Mouse (Mus musculus) liver, embryonic 16.5 days (tissue): Measurements from ENCODE around the gene Gosr1. TPM values are rescaled to one million over a fixed set of nuclear protein-coding genes. Genes with fewer than 3 reads are reported as not detected.

Source experiments
- ATAC-seq: fragments of 200-750 bp; cut with Nextera tagmentation; 2 replicates; pipeline ENCODE4 v1.8.0; 2017; ENCODE audit warnings: low read depth, mild to moderate bottlenecking, moderate number of reproducible peaks, moderate library complexity
- H3K27ac ChIP-seq: fragments of 300-500 bp; sonication (generic); 2 replicates; pipeline ENCODE4 v1.5.1; 2014; ENCODE audit warnings: mild to moderate bottlenecking, low read length
- H3K27me3 ChIP-seq: fragments of 300-500 bp; sonication (generic); 2 replicates; pipeline ENCODE4 v1.6.1; 2014; ENCODE audit warnings: low read depth, low read length, mixed read lengths; ENCODE audit not compliant: control insufficient read depth, insufficient read depth
- H3K36me3 ChIP-seq: fragments of 300-500 bp; sonication (generic); 2 replicates; pipeline ENCODE4 v1.6.1; 2014; ENCODE audit warnings: mild to moderate bottlenecking; ENCODE audit not compliant: control insufficient read depth, insufficient read depth
- H3K4me1 ChIP-seq: fragments of 300-500 bp; sonication (generic); 2 replicates; pipeline ENCODE4 v1.6.1; 2014; ENCODE audit warnings: low read depth, low read length, mixed read lengths; ENCODE audit not compliant: control insufficient read depth
- H3K4me2 ChIP-seq: fragments of 300-500 bp; sonication (generic); 2 replicates; pipeline ENCODE4 v1.6.1; 2014; ENCODE audit warnings: low read depth, low read length, mixed read lengths
- H3K4me3 ChIP-seq: fragments of 300-500 bp; sonication (generic); 2 replicates; pipeline ENCODE4 v1.5.1; 2014; ENCODE audit warnings: low read depth, mild to moderate bottlenecking, low read length
- H3K9ac ChIP-seq: fragments of 300-500 bp; sonication (generic); 2 replicates; pipeline ENCODE4 v1.6.1; 2014; ENCODE audit warnings: low read depth, low read length
- H3K9me3 ChIP-seq: fragments of 300-500 bp; sonication (generic); replicated peaks from 2 replicates; pipeline ENCODE4 v1.6.1; 2016; ENCODE audit warnings: low read length; ENCODE audit not compliant: control insufficient read depth
- WGBS: fragments of 180-500 bp; shearing (Covaris S2); extraction: QIAGEN DNeasy Blood & Tissue Kit; methylation state at CpG from one replicate; pipeline ENCODE4 v1.1.7; 2014; ENCODE audit not compliant: insufficient replicate concordance; 5-methylcytosine and 5-hydroxymethylcytosine counted together
- polyA plus RNA-seq: library from polyadenylated mRNA; unstranded; fragments of >200 nt; fragmentation: Nextera tagmentation; extraction: Ambion mirVana; gene quantifications from 2 replicates; pipeline ENCODE4 v1.2.1, GENCODE M21; 2015

Gosr1 gene
- polyA plus RNA-seq, 1 experiment from 2014 or later = 14.4 TPM

DNA sequence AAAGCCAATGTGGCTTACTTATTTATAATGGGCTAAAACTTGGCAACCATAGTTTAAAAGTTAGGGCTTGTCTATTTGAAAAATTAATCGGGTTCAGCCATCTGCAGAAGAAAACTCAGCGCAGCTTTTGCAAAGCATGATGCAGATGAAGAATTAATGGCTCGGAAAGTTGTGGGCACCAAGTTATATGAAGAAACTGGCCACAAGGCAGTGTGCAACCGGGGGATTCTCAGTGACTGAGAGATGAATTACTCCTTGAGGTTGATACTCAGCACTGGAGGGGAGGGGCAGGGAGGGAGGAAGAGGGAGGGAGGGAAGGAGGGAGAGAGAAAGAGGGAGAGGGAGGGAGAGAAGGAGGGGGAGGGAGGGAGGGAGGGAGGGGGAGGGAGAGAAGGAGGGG, 46.4 kb downstream of the Gosr1 start:
- H3K4me3 ChIP-seq = no peak overlapping the region
- H3K4me1 ChIP-seq = no peaks in the 10 kb centered on the region
- H3K9ac ChIP-seq = no peak overlapping the region
- H3K27me3 ChIP-seq = no peaks in the 10 kb centered on the region; the same call in 1 of the 2 replicates
- no peak overlapping the region for H3K4me2 ChIP-seq
- no peaks in the 10 kb centered on the region for H3K36me3 ChIP-seq
- no peak for ATAC-seq
- H3K9me3 ChIP-seq = no peaks in the 10 kb centered on the region
- no peak overlapping the region for H3K27ac ChIP-seq
- 61% methylated on average over 4 of the region's 4 CpGs for WGBS

DNA sequence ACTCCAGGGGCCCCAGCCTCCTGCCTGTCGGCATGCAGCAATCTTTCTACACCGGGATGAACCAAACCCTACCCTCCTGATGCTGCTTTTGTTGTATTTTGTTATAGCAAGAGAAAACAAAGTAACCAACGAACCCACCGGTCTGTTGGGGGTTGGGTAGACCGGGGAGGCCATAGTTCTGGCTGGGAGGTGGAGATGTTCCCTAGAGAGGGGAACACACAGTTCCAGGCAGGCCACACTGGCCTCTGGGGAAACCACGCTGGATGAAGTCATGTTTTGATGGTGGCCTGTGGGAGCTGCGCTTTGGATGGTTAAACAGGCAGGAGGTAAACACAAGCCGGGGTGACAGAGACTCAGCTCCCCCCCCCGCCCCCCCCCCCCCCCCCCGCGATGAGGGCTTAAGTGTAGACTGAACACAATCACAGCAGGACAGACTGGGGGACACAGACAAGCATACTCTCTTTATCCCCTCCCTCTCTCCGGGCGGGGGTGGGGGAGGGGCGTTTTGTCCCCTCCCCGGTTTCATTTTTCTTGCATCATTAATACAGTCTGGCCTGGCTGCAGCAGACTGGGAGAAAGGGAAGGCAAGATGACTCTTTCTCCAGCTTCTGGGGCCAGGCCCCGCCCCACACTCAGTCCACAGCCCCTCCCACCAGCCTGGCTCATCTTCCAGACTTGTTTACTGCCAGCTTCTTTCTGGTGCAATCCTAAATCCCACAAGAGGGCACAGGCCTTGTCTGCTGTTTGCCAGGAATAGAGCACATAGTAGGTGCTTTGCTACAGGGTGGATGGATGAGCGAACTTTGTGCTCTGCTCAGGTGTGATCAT, 53.5 kb downstream of the Gosr1 start:
- Histone ChIP-seq H3K9ac (no peak overlapping the region), H3K4me1 (no peaks in the 10 kb centered on the region), H3K9me3 (no peaks in the 10 kb centered on the region), H3K36me3 (no peaks in the 10 kb centered on the region), H3K27me3 (no peaks in the 10 kb centered on the region; the same call in 1 of the 2 replicates), H3K4me2 (no peak overlapping the region), H3K27ac (no peak overlapping the region), H3K4me3 (no peak overlapping the region)
- no peak for ATAC-seq
- WGBS = 23% methylated on average over 14 of the region's 17 CpGs

DNA sequence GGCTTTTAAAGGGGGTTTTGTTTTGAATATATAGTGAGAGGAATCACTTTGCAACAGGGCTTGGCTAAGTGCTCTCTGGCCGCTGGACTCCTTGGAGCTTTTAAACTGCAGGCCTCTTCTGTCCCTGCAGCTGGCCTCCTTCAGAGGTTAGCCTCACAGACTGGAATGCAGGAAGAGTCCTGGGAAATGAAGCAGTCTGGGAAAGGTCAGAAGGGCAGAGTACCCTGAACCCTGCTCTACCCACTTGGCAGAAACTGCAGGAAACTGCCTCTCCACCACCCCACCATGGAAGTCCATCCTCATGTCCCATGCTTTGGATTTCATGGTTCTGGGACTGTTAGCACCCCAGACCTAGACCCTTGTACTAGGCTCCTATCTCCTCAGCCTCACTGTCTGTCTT, 54.5 kb downstream of the Gosr1 start:
- H3K4me1 ChIP-seq = no peaks in the 10 kb centered on the region
- ATAC-seq = no peak

DNA sequence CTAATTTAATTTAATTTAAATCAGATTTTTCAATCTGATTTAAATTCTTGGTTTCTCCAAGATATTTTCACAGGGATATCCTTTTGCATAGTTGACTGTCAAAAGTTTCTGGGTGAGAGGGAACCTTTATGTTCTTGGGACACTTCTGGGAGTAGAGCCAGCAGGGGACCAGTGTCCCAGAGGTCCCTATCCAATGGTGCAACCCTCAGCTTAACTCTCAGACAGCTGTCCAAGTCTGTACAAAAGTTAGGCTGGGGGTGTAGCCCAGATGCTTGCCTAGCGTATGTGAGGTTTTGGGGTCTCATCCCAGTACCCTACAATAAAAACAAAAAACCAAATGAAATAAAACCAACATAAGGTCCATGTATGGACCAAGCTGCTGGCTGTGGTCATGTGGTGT, 55.3 kb downstream of the Gosr1 start:
- Histone ChIP-seq H3K27me3 (no peaks in the 10 kb centered on the region), H3K4me3 (no peak overlapping the region), H3K9ac (no peak overlapping the region), H3K9me3 (no peaks in the 10 kb centered on the region), H3K27ac (no peak overlapping the region), H3K36me3 (no peaks in the 10 kb centered on the region), H3K4me2 (no peak overlapping the region), H3K4me1 (no peaks in the 10 kb centered on the region)
- WGBS = 59% methylated on average over 1 of the region's 1 CpGs
- no peak for ATAC-seq

More for the DNA sequence above, 54.5 kb downstream of the Gosr1 start:
- WGBS = 55% methylated on average over 1 of the region's 1 CpGs
- H3K36me3 ChIP-seq = no peaks in the 10 kb centered on the region
- no peak overlapping the region for H3K27ac ChIP-seq
- H3K27me3 ChIP-seq = no peaks in the 10 kb centered on the region
- H3K4me3 ChIP-seq = no peak overlapping the region
- no peak overlapping the region for H3K4me2 ChIP-seq
- no peak overlapping the region for H3K9ac ChIP-seq
- H3K9me3 ChIP-seq = no peaks in the 10 kb centered on the region

DNA sequence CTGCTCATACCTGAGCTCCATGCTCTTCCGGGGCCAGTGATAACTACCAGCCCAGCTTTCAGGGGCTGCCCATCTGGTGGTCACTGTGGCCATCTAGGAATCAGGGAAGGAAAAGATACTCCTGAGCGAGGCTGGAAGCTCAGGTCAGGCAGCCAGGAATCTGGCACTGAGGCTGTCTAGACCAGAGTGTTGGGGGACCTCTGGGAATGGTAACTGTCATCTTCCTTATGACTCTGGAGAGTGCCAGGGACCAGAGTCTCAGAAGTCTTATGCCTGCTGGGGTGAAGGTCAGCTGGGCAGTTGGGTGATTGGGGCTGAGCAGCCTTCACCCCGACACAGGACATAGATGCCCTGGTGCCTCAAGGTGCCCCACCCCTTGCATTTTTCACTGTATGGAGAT, 55.7 kb downstream of the Gosr1 start:
- no peaks in the 10 kb centered on the region for H3K27me3 ChIP-seq
- no peak overlapping the region for H3K9ac ChIP-seq
- no peaks in the 10 kb centered on the region for H3K9me3 ChIP-seq
- WGBS = 64% methylated on average over 3 of the region's 3 CpGs
- no peak for ATAC-seq
- H3K36me3 ChIP-seq = no peaks in the 10 kb centered on the region
- no peaks in the 10 kb centered on the region for H3K4me1 ChIP-seq
- no peak overlapping the region for H3K4me2 ChIP-seq
- H3K4me3 ChIP-seq = no peak overlapping the region
- no peak overlapping the region for H3K27ac ChIP-seq

DNA sequence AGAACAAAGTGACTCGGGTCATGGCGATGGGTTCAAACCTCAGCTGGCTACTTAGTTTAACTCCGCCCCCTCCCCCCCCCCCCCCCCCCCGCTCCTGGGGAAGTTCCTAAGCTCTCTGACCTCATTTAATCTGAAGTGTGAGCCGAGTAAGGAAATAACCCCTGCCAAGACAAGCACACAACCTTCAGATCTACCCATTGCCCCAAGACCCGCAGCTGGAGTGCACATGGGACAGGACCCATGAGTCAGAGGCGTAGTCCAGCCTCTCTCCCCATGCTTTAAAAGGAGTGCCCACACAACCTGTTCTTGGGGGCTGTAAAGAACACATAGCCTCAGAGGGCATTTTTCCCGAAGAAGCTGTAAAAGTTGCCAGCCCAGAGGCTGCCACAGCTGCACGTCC, 63.8 kb downstream of the Gosr1 start:
- ATAC-seq = no peak
- Histone ChIP-seq H3K27me3 (no peaks in the 10 kb centered on the region), H3K27ac (no peak overlapping the region), H3K9ac (no peak overlapping the region), H3K9me3 (no peaks in the 10 kb centered on the region), H3K36me3 (no peaks in the 10 kb centered on the region), H3K4me2 (no peak overlapping the region), H3K4me1 (no peaks in the 10 kb centered on the region), H3K4me3 (no peak overlapping the region)
- WGBS = 52% methylated on average over 8 of the region's 9 CpGs

DNA sequence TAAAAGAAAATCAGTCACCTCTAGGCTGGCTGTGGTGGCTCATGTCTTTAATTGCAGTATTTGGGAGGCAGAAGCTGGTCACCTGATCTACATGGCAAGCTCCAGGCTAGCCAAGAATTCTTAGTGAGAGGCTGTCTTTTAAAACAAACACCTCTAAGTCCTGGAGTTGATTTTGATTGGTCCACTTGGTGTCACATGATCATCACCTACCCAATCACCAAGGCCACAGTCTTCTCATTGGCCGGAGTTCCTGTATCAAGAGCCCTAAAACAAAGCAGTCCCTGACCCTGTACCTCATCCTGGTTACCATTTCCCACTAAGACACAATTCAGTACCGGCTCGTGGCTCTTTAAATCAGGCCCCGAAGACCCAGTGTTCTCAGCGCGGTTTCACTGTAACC, 67.6 kb downstream of the Gosr1 start:
- 58% methylated on average over 6 of the region's 6 CpGs for whole genome bisulfite sequencing

DNA sequence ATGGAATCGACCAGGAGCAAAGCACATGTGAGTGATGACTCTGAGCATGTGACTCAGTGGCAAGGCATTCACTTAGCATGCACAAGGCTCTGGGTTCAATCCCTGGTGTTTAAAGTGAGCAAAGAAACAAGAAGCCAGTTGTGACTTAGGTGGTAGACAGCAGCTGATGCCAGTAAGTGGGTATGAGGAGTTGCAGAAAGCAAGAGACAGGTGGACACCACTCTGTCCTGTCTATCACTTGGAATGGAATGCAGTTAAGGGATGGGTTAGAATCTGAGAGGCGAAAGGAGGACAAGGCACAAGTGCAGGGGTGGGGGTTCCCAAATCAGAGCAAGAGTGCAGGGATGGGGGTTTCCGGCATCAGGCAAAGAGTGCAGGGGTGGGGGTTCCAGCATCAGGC, 71.3 kb downstream of the Gosr1 start:
- H3K9ac ChIP-seq = no peak overlapping the region
- no peak overlapping the region for H3K4me3 ChIP-seq
- no peaks in the 10 kb centered on the region for H3K27me3 ChIP-seq
- no peaks in the 10 kb centered on the region for H3K36me3 ChIP-seq
- no peak overlapping the region for H3K4me2 ChIP-seq
- 43% methylated on average over 3 of the region's 3 CpGs for WGBS
- H3K4me1 ChIP-seq = no peaks in the 10 kb centered on the region
- no peak overlapping the region for H3K27ac ChIP-seq
- no peak for ATAC-seq
- H3K9me3 ChIP-seq = no peaks in the 10 kb centered on the region

More for the DNA sequence above, 67.6 kb downstream of the Gosr1 start:
- ATAC-seq = no peak
- Histone ChIP-seq H3K27me3 (no peaks in the 10 kb centered on the region), H3K4me1 (no peaks in the 10 kb centered on the region), H3K4me3 (no peak overlapping the region), H3K9ac (no peak overlapping the region), H3K4me2 (no peak overlapping the region), H3K9me3 (no peaks in the 10 kb centered on the region), H3K36me3 (no peaks in the 10 kb centered on the region), H3K27ac (no peak overlapping the region)

DNA sequence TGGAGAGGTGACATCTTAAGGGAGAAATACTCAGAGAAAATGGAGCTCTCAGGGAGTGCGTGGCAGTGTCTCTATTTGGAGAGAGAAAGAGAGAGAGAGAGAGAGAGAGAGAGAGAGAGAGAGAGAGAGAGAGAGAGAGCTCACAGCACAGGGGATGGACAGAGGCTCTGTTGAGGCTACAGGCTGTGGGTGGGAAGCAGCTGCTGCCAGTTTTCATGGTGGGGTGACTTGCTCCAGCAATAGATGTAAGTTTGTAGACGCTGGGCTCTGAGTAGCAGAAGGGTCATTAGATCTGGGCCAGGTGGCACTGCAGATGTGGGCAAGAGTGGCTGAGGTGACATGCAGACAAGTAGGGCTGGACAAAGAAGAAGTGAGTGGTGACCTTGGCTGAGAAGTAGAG, 77.8 kb downstream of the Gosr1 start:
- 61% methylated on average over 2 of the region's 2 CpGs for WGBS
- Histone ChIP-seq H3K4me2 (no peak overlapping the region), H3K9me3 (no peaks in the 10 kb centered on the region)

More for the DNA sequence above, 77.8 kb downstream of the Gosr1 start:
- ATAC-seq = no peak
- Histone ChIP-seq H3K27ac (no peak overlapping the region), H3K4me1 (no peaks in the 10 kb centered on the region), H3K36me3 (no peaks in the 10 kb centered on the region), H3K27me3 (no peaks in the 10 kb centered on the region), H3K4me3 (no peak overlapping the region), H3K9ac (no peak overlapping the region)
